Mouse (Mus musculus): ENCODE results near the gene Map3k20.
A peak's percentile ranks its signal among the peaks of the same experiment; 100 is the strongest.

- TF ChIP-seq POLR2A (IDR thresholded peaks at IDR 0.05; ENCODE audit: borderline replicate concordance, control insufficient read depth, low read depth, low read length), result no peak
- peak; percentile 99 for TF ChIP-seq CTCF (IDR thresholded peaks at IDR 0.05; ENCODE audit: control insufficient read depth, insufficient read depth, low read length)
Observed at GRCm38 (mm10) chr2:72389942-72390341, 104.5 kb downstream of the Map3k20 start.

Data from bone marrow, adult 2 months (tissue).